Mouse (Mus musculus): ENCODE results near the gene Sult5a1. TPM values are rescaled to one million over a fixed set of nuclear protein-coding genes. Genes with fewer than 3 reads are reported as not detected.

Gene Sult5a1
- polyA plus RNA-seq, 1 experiment, result 11.2 TPM

GRCm38 (mm10) chr8:123190678-123191077 is 32.6 kb upstream of the Sult5a1 start:
- Histone ChIP-seq H3K4me1 (ENCODE audit: control insufficient read depth, insufficient read depth, low read length) (peaks cover 13% of the 10 kb centered on the region; the same call in 1 of the 2 replicates), H3K4me3 (ENCODE audit: insufficient read depth, low read depth, low read length) (peak overlapping the region; percentile 6; the same call in 1 of the 2 replicates), H3K27ac (ENCODE audit: insufficient read depth, low read depth, low read length) (peak overlapping the region; percentile 45), H3K36me3 (ENCODE audit: control insufficient read depth, insufficient read depth, low read length) (no peaks in the 10 kb centered on the region), H3K27me3 (replicated peaks; ENCODE audit: control insufficient read depth, insufficient read depth, low read length) (no peaks in the 10 kb centered on the region)
- 3% methylated on average over 9 of the region's 9 CpGs for WGBS
- peak; percentile 88 for DNase-seq
- TF ChIP-seq CTCF (conservative IDR thresholded peaks at IDR 0.05; ENCODE audit: insufficient read depth, insufficient read length, low read depth, low read length) (peak; percentile 73), POLR2A (IDR thresholded peaks at IDR 0.05; ENCODE audit: low read depth, low read length) (no peak)

- WGBS, result 56% methylated on average over 7 of the region's 7 CpGs
- DNase-seq, result no peak
- Histone ChIP-seq H3K4me1 (ENCODE audit: control insufficient read depth, insufficient read depth, low read length) (peaks cover 12% of the 10 kb centered on the region; the same call in 1 of the 2 replicates), H3K27ac (ENCODE audit: insufficient read depth, low read depth, low read length) (no peak overlapping the region), H3K27me3 (replicated peaks; ENCODE audit: control insufficient read depth, insufficient read depth, low read length) (no peaks in the 10 kb centered on the region), H3K4me3 (ENCODE audit: insufficient read depth, low read depth, low read length) (no peak overlapping the region), H3K36me3 (ENCODE audit: control insufficient read depth, insufficient read depth, low read length) (no peaks in the 10 kb centered on the region)
- no peak for TF ChIP-seq POLR2A (IDR thresholded peaks at IDR 0.05; ENCODE audit: low read depth, low read length)
- no peak for TF ChIP-seq CTCF (conservative IDR thresholded peaks at IDR 0.05; ENCODE audit: insufficient read depth, insufficient read length, low read depth, low read length)
Measured at GRCm38 (mm10) chr8:123188841-123189240, 30.7 kb upstream of the Sult5a1 start.

GRCm38 (mm10) chr8:123188006-123188405 is 29.9 kb upstream of the Sult5a1 start:
- DNase-seq, result no peak
- 91% methylated on average over 2 of the region's 2 CpGs for WGBS
- no peak overlapping the region for H3K27ac ChIP-seq (ENCODE audit: insufficient read depth, low read depth, low read length)

GRCm38 (mm10) chr8:123185566-123186409 is 27.7 kb upstream of the Sult5a1 start, which contains the start of gene Dpep1:
Gene Dpep1, plus strand, starts transcription at chr8:123186242.
- WGBS, result 32% methylated on average over 19 of the region's 19 CpGs
- peak; percentile 80 for DNase-seq
- Histone ChIP-seq H3K27ac (ENCODE audit: insufficient read depth, low read depth, low read length) (peak within 1 kb of the TSS; percentile 74), H3K4me3 (ENCODE audit: insufficient read depth, low read depth, low read length) (peak within 1 kb of the TSS; percentile 44), H3K27me3 (replicated peaks; ENCODE audit: control insufficient read depth, insufficient read depth, low read length) (no peaks in the 10 kb centered on the region), H3K36me3 (ENCODE audit: control insufficient read depth, insufficient read depth, low read length) (no peaks in the 10 kb centered on the region), H3K4me1 (ENCODE audit: control insufficient read depth, insufficient read depth, low read length) (peaks cover 5% of the 10 kb centered on the region; the same call in 1 of the 2 replicates)
- TF ChIP-seq POLR2A (IDR thresholded peaks at IDR 0.05; ENCODE audit: low read depth, low read length) (no peak), CTCF (conservative IDR thresholded peaks at IDR 0.05; ENCODE audit: insufficient read depth, insufficient read length, low read depth, low read length) (no peak)

More at GRCm38 (mm10) chr8:123188006-123188405, 29.9 kb upstream of the Sult5a1 start:
- no peak overlapping the region for H3K4me3 ChIP-seq (ENCODE audit: insufficient read depth, low read depth, low read length)
- TF ChIP-seq POLR2A (IDR thresholded peaks at IDR 0.05; ENCODE audit: low read depth, low read length) (no peak), CTCF (conservative IDR thresholded peaks at IDR 0.05; ENCODE audit: insufficient read depth, insufficient read length, low read depth, low read length) (no peak)
- H3K4me1 ChIP-seq (ENCODE audit: control insufficient read depth, insufficient read depth, low read length), result peaks cover 8% of the 10 kb centered on the region; the same call in 1 of the 2 replicates
- no peaks in the 10 kb centered on the region for H3K27me3 ChIP-seq (replicated peaks; ENCODE audit: control insufficient read depth, insufficient read depth, low read length)
- no peaks in the 10 kb centered on the region for H3K36me3 ChIP-seq (ENCODE audit: control insufficient read depth, insufficient read depth, low read length)

GRCm38 (mm10) chr8:123181391-123181790 is 23.3 kb upstream of the Sult5a1 start:
- Histone ChIP-seq H3K27ac (ENCODE audit: insufficient read depth, low read depth, low read length) (0 out of 2 replicates have a peak overlapping the region, but pooled peaks have one; percentile 5), H3K4me1 (ENCODE audit: control insufficient read depth, insufficient read depth, low read length) (peaks cover 2% of the 10 kb centered on the region; the same call in 1 of the 2 replicates), H3K36me3 (ENCODE audit: control insufficient read depth, insufficient read depth, low read length) (no peaks in the 10 kb centered on the region), H3K27me3 (replicated peaks; ENCODE audit: control insufficient read depth, insufficient read depth, low read length) (no peaks in the 10 kb centered on the region), H3K4me3 (ENCODE audit: insufficient read depth, low read depth, low read length) (no peak overlapping the region)
- no peak for TF ChIP-seq POLR2A (IDR thresholded peaks at IDR 0.05; ENCODE audit: low read depth, low read length)
- DNase-seq, result peak; percentile 91
- WGBS, result 56% methylated on average over 3 of the region's 3 CpGs

GRCm38 (mm10) chr8:123156070-123156773 is 1.9 kb downstream of the Sult5a1 start:
- TF ChIP-seq POLR2A (IDR thresholded peaks at IDR 0.05; ENCODE audit: low read depth, low read length) (no peak), CTCF (conservative IDR thresholded peaks at IDR 0.05; ENCODE audit: insufficient read depth, insufficient read length, low read depth, low read length) (no peak)
- Histone ChIP-seq H3K4me1 (ENCODE audit: control insufficient read depth, insufficient read depth, low read length) (0 out of 2 replicates have a peak, but pooled peaks cover 2% of the 10 kb centered on the region), H3K36me3 (ENCODE audit: control insufficient read depth, insufficient read depth, low read length) (no peaks in the 10 kb centered on the region), H3K27ac (ENCODE audit: insufficient read depth, low read depth, low read length) (no peak overlapping the region), H3K4me3 (ENCODE audit: insufficient read depth, low read depth, low read length) (no peak overlapping the region), H3K27me3 (replicated peaks; ENCODE audit: control insufficient read depth, insufficient read depth, low read length) (no peaks in the 10 kb centered on the region)
- no peak for DNase-seq
- 89% methylated on average over 9 of the region's 9 CpGs for WGBS

- Histone ChIP-seq H3K27ac (ENCODE audit: insufficient read depth, low read depth, low read length) (no peak overlapping the region), H3K4me3 (ENCODE audit: insufficient read depth, low read depth, low read length) (no peak overlapping the region), H3K27me3 (replicated peaks; ENCODE audit: control insufficient read depth, insufficient read depth, low read length) (no peaks in the 10 kb centered on the region), H3K4me1 (ENCODE audit: control insufficient read depth, insufficient read depth, low read length) (0 out of 2 replicates have a peak, but pooled peaks cover 2% of the 10 kb centered on the region), H3K36me3 (ENCODE audit: control insufficient read depth, insufficient read depth, low read length) (no peaks in the 10 kb centered on the region)
- peak; percentile 60 for DNase-seq
- TF ChIP-seq POLR2A (IDR thresholded peaks at IDR 0.05; ENCODE audit: low read depth, low read length) (no peak), CTCF (conservative IDR thresholded peaks at IDR 0.05; ENCODE audit: insufficient read depth, insufficient read length, low read depth, low read length) (peak; percentile 65)
- 55% methylated on average over 5 of the region's 5 CpGs for WGBS
Measured at GRCm38 (mm10) chr8:123155177-123155576, 2.9 kb downstream of the Sult5a1 start.
